Mouse (Mus musculus) MEL (cell line): Measurements from ENCODE around the gene Rnf8. TPM values are rescaled to one million over a fixed set of nuclear protein-coding genes. Genes with fewer than 3 reads are reported as not detected.

ENCODE experiments used
- DNase-seq: peaks from one replicate; pipeline ENCODE4 v3.0.0; 2011; ENCODE audit warnings: low read depth, low spot score
- H3K27ac ChIP-seq: 2 replicates; pipeline ENCODE4 v1.5.1; 2012; ENCODE audit warnings: low read depth, mild to moderate bottlenecking, control low read depth, low read length, moderate library complexity; ENCODE audit not compliant: control insufficient read depth
- H3K27me3 ChIP-seq, 2 experiments: fragments of 150-350 bp in 1 of 2; sonication (generic) in 1 of 2; 2 replicates each; pipeline ENCODE4 v1.6.1; 2012; ENCODE audit warnings: low read length in 2 of 2, mild to moderate bottlenecking in 2 of 2, improper control_type of control experiment in 1 of 2, moderate library complexity in 1 of 2; ENCODE audit not compliant: insufficient read depth in 2 of 2, control insufficient read depth in 1 of 2
- H3K36me3 ChIP-seq, 2 experiments: 2 replicates each; pipeline ENCODE4 v1.6.1; 2012 to 2014; ENCODE audit warnings: low read length in 2 of 2, improper control_type of control experiment in 1 of 2, inconsistent platforms in 1 of 2, mild to moderate bottlenecking in 1 of 2; ENCODE audit not compliant: insufficient read depth in 2 of 2, control insufficient read depth in 1 of 2
- H3K4me1 ChIP-seq, 2 experiments: fragments of 150-350 bp in 1 of 2; sonication (generic) in 1 of 2; 2 replicates each; pipeline ENCODE4 v1.6.1; 2012; ENCODE audit warnings: low read length in 2 of 2, improper control_type of control experiment in 1 of 2, mild to moderate bottlenecking in 1 of 2; ENCODE audit not compliant: insufficient read depth in 2 of 2, control insufficient read depth in 1 of 2
- H3K4me3 ChIP-seq, 2 experiments: fragments of 150-350 bp in 1 of 2; sonication (generic) in 1 of 2; 2 replicates each; pipeline ENCODE4 v1.5.1; 2012; ENCODE audit warnings: low read depth in 2 of 2, low read length in 2 of 2, mild to moderate bottlenecking in 2 of 2, moderate library complexity in 2 of 2, control low read depth in 1 of 2, improper control_type of control experiment in 1 of 2; ENCODE audit not compliant: control insufficient read depth in 1 of 2, insufficient read depth in 1 of 2
- H3K79me2 ChIP-seq: 2 replicates; pipeline ENCODE4 v1.6.1; 2012; ENCODE audit warnings: mild to moderate bottlenecking, low read length, moderate library complexity; ENCODE audit not compliant: control insufficient read depth, poor library complexity, insufficient read depth
- H3K9ac ChIP-seq: 2 replicates; pipeline ENCODE4 v1.6.1; 2012; ENCODE audit warnings: low read depth, mild to moderate bottlenecking, control low read depth, low read length, moderate library complexity; ENCODE audit not compliant: control insufficient read depth, poor library complexity, severe bottlenecking
- H3K9me3 ChIP-seq: fragments of 150-350 bp; sonication (generic); replicated peaks from 2 replicates; pipeline ENCODE4 v1.6.1; 2012; ENCODE audit warnings: mild to moderate bottlenecking, low read length, improper control_type of control experiment, moderate library complexity; ENCODE audit not compliant: insufficient read depth
- CTCF ChIP-seq, 3 experiments: IDR thresholded peaks in 2 of 3; conservative IDR thresholded peaks in 1 of 3; 2 replicates each; pipeline ENCODE4 v1.5.1; 2011 to 2012; ENCODE audit warnings: low read length in 3 of 3, low read depth in 2 of 3, mild to moderate bottlenecking in 2 of 3, improper control_type of control experiment in 1 of 3, inconsistent platforms in 1 of 3, mixed read lengths in 1 of 3, moderate library complexity in 1 of 3; ENCODE audit not compliant: control insufficient read depth in 1 of 3, insufficient read depth in 1 of 3, poor library complexity in 1 of 3, severe bottlenecking in 1 of 3
- E2F4 ChIP-seq: IDR thresholded peaks from 2 replicates; pipeline ENCODE4 v1.6.1; 2011; ENCODE audit warnings: low read depth, low read length, improper control_type of control experiment, borderline replicate concordance
- ETS1 ChIP-seq: IDR thresholded peaks from 2 replicates; pipeline ENCODE4 v1.6.1; 2012; ENCODE audit warnings: low read depth, mild to moderate bottlenecking, inconsistent platforms, low read length, improper control_type of control experiment, moderate library complexity
- GABPA ChIP-seq: IDR thresholded peaks from 2 replicates; pipeline ENCODE4 v1.6.1; 2012; ENCODE audit warnings: low read depth, mild to moderate bottlenecking, inconsistent platforms, low read length, improper control_type of control experiment, moderate library complexity
- KAT2A ChIP-seq: conservative IDR thresholded peaks from 2 replicates; pipeline ENCODE4 v1.6.1; 2012; ENCODE audit warnings: low read depth, low read length, improper control_type of control experiment, inconsistent platforms
- MAX ChIP-seq: IDR thresholded peaks from 2 replicates; pipeline ENCODE4 v1.6.1; 2011; ENCODE audit warnings: low read length, improper control_type of control experiment
- MEF2A ChIP-seq: IDR thresholded peaks from 2 replicates; pipeline ENCODE4 v1.6.1; 2014; ENCODE audit warnings: low read depth, mild to moderate bottlenecking, inconsistent platforms, low read length, improper control_type of control experiment; ENCODE audit not compliant: poor library complexity, insufficient replicate concordance, severe bottlenecking; ENCODE audit errors: extremely low read depth
- MYB ChIP-seq: IDR thresholded peaks from 2 replicates; pipeline ENCODE4 v1.6.1; 2011; ENCODE audit warnings: mild to moderate bottlenecking, low read depth, low read length, improper control_type of control experiment
- MYC ChIP-seq: IDR thresholded peaks from 2 replicates; pipeline ENCODE4 v1.6.1; 2011; ENCODE audit warnings: low read depth, mild to moderate bottlenecking, low read length, improper control_type of control experiment, moderate library complexity
- NRF1 ChIP-seq: IDR thresholded peaks from 2 replicates; pipeline ENCODE4 v1.6.1; 2014; ENCODE audit warnings: low read depth, mild to moderate bottlenecking, inconsistent platforms, low read length, improper control_type of control experiment, moderate library complexity; ENCODE audit not compliant: poor library complexity, insufficient read depth, severe bottlenecking
- POLR2AphosphoS2 ChIP-seq: IDR thresholded peaks from 2 replicates; pipeline ENCODE4 v1.6.1; 2011; ENCODE audit warnings: low read length, improper control_type of control experiment
- TAL1 ChIP-seq: IDR thresholded peaks from 2 replicates; pipeline ENCODE4 v1.6.1; 2012; ENCODE audit warnings: mild to moderate bottlenecking, inconsistent platforms, low read length, moderate library complexity, mixed read lengths
- ZC3H11A ChIP-seq: IDR thresholded peaks from 2 replicates; pipeline ENCODE4 v1.6.1; 2012; ENCODE audit warnings: low read depth, mild to moderate bottlenecking, inconsistent platforms, low read length, improper control_type of control experiment
- ZNF384 ChIP-seq: IDR thresholded peaks from 2 replicates; pipeline ENCODE4 v1.6.1; 2012; ENCODE audit warnings: low read depth, mild to moderate bottlenecking, inconsistent platforms, low read length, improper control_type of control experiment
- polyA plus RNA-seq, 2 experiments: library from polyadenylated mRNA; stranded (reverse) in 1 of 2; unstranded in 1 of 2; fragments of >175 nt in 1 of 2; fragments of >200 nt in 1 of 2; gene quantifications; 2 replicates each; pipeline versions ENCODE4 v1.2.1 to v1.2.4; 2012; ENCODE audit warnings: low replicate concordance in 2 of 2, low read depth in 1 of 2; ENCODE audit not compliant: insufficient read length in 2 of 2, insufficient read depth in 1 of 2, missing spikeins in 1 of 2
- total RNA-seq: library from RNA; depleted of rRNA; stranded (reverse); fragments of 300-350 nt; gene quantifications from 2 replicates; pipeline ENCODE4 v1.2.3, GENCODE M21; 2012

Rnf8 gene
- total and polyA plus RNA-seq, 3 experiments, result 40.3 to 49.2 TPM; not detected in 1

DNA sequence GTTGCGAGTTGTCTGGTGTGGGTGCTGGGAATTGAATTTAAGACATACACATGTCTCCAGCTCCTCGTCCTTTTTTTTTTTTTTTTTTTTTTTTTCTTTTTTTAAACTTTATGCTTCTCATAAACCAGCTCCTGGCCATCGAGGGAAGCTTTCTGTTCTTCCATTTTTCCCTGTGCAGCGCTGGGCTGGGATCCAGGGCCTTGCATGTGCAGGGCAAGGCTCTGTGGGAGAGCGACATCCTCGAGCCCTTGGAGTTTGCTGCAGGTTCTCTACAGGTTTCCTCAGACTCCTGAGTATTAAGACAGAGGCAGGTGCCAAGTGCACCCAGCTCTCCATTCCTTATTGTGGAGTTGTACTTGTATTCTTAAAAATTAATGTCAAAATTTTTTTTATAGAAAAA is 47.6 kb downstream of the Rnf8 start:
- Histone ChIP-seq H3K36me3 (peaks cover 9 to 25% of the 10 kb centered on the region in 2 experiments), H3K79me2 (peaks cover 13% of the 10 kb centered on the region), H3K27ac (no peak overlapping the region), H3K9me3 (no peaks in the 10 kb centered on the region), H3K4me3 (no peak overlapping the region), H3K9ac (no peak overlapping the region), H3K4me1 (peaks cover 12 to 21% of the 10 kb centered on the region in 2 experiments), H3K27me3 (no peaks in the 10 kb centered on the region)
- 0 out of 2 replicates have a peak, but pooled peaks have one; percentile 38 for TF ChIP-seq ZNF384
- no peak for TF ChIP-seq E2F4
- no peak for TF ChIP-seq POLR2AphosphoS2
- TF ChIP-seq CTCF (IDR thresholded peaks at IDR 0.05 in 2 of 3, conservative IDR thresholded peaks at IDR 0.05 in 1 of 3; ENCODE audit: control insufficient read depth in 1 of 3, insufficient read depth in 1 of 3, low read depth in 2 of 3, low read length in 3 of 3, poor library complexity in 1 of 3, severe bottlenecking in 1 of 3), result no peak
- TF ChIP-seq ETS1, result no peak
- TF ChIP-seq KAT2A, result no peak
- no peak for TF ChIP-seq MEF2A
- TF ChIP-seq TAL1, result no peak
- TF ChIP-seq NRF1, result no peak
- DNase-seq, result no peak

DNA sequence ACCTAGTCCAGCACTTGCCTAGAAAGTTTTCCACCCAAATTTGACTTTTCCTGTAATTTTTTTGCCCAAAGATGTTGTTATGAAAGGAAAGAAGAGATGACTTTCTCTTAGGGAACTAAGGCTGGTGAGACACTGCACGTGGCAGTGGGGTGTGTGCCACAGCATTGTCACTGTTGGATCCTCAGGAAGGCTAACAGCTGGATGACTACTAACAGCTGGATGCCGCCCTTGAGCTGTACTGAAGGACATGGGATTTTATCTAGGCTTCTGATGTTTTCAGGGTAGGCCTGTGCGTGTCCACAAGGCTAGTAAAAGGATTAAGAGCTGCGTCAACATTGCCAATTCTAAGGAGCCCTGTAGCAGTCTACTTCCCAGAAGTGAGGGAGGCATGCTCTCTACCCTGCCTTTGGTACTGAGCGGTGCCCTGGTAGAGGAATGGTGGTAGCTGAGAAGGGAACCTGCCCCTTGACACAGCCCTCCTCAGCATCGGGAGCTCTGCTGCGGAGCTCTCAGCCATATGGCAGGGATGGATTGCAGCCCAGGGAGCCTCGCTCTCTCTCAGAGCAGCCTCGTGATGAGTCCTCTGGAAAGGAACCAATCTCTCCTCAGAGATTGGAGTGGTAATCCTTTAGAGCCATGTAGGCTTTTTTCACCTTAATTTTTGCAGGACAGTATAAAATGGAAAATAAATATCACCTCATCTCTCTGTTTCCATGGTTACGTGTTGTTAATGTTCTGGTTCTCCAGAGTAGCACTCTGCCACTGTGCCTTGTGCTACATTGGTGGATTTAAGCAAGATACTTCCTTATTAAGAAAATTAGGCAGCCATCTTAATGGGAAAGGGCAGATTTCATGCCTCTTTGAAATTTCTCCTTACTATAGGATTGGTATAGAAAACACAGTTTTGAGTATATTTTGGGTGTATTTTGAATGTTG is 53.7 kb downstream of the Rnf8 start:
- Histone ChIP-seq H3K9me3 (no peaks in the 10 kb centered on the region), H3K27ac (no peak overlapping the region), H3K9ac (no peak overlapping the region), H3K4me3 (no peak overlapping the region), H3K4me1 (peaks cover 10 to 14% of the 10 kb centered on the region in 2 experiments), H3K79me2 (peaks cover 10% of the 10 kb centered on the region; the same call in 1 of the 2 replicates), H3K27me3 (no peaks in the 10 kb centered on the region), H3K36me3 (peaks cover 17 to 36% of the 10 kb centered on the region in 2 experiments)
- TF ChIP-seq MYC (no peak), ETS1 (no peak), MYB (no peak), ZC3H11A (no peak), MAX (no peak), NRF1 (no peak), GABPA (no peak), E2F4 (no peak)
- DNase-seq, result peak; percentile 26
